Mouse (Mus musculus) E14TG2a.4 (cell line): ENCODE measurements around the gene Vps8.

Experiments used
- CTCF ChIP-seq: conservative IDR thresholded peaks from 2 replicates; pipeline ENCODE4 v1.5.1; 2014; ENCODE audit warnings: low read length
- NANOG ChIP-seq: IDR thresholded peaks from 2 replicates; pipeline ENCODE4 v1.6.1; 2014; ENCODE audit warnings: borderline replicate concordance, low read length, mixed read lengths
- POU5F1 ChIP-seq: IDR thresholded peaks from 2 replicates; pipeline ENCODE4 v1.6.1; 2014; ENCODE audit warnings: low read length, borderline replicate concordance

DNA sequence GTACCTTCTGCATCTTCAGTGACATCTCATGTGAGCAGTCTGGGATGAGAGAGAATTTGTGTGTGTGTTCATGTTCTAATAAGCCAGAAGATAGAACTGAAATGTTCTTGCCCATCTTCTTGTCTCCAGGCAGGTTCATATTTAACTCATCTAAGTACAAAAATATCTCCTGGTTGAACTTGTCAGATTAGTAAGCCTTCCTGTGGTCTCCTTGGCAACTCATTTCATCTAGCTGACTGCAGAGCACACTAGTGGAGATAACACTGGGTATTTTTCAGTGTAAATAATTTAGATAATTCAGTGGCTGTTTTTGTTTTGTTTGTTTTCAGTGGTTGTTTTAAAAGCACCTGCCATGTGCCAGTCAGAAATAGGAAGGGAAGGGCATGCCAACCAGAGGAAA lies 96.9 kb downstream of the Vps8 start:
- TF ChIP-seq CTCF (no peak), POU5F1 (no peak), NANOG (no peak)
